Mouse (Mus musculus): ENCODE results near the gene Mthfd1l.
"Not testable (repeated sequence)": the region's sequence is repeated elsewhere in the genome, so short reads cannot be mapped to it uniquely, and the experiment has no call there.

Gene Mthfd1l

GRCm38 (mm10) chr10:4203651-4204050 is 230.7 kb downstream of the Mthfd1l start:
- DNase-seq (ENCODE audit: low spot score in 2 of 2), result not testable (repeated sequence)

- DNase-seq (ENCODE audit: low spot score in 2 of 2), result no peak
Measured at GRCm38 (mm10) chr10:4209040-4209439, 236.1 kb downstream of the Mthfd1l start.

GRCm38 (mm10) chr10:4210313-4211066 is 237.6 kb downstream of the Mthfd1l start:
- peak in 1 of 2 experiments; percentile 4 for DNase-seq (ENCODE audit: low spot score in 2 of 2)

- DNase-seq (ENCODE audit: low spot score in 2 of 2), result no peak
Measured at GRCm38 (mm10) chr10:4211067-4211447, 238.1 kb downstream of the Mthfd1l start.

Data from left cerebral cortex, adult 9 months (tissue).